Mouse (Mus musculus) lung, postnatal 36 days (tissue): ENCODE data around the gene Rai1.

ENCODE experiments used
- DNase-seq: peaks from one replicate; pipeline ENCODE4 v3.0.0; 2022; ENCODE audit warnings: mixed read lengths

Gene Rai1

DNA sequence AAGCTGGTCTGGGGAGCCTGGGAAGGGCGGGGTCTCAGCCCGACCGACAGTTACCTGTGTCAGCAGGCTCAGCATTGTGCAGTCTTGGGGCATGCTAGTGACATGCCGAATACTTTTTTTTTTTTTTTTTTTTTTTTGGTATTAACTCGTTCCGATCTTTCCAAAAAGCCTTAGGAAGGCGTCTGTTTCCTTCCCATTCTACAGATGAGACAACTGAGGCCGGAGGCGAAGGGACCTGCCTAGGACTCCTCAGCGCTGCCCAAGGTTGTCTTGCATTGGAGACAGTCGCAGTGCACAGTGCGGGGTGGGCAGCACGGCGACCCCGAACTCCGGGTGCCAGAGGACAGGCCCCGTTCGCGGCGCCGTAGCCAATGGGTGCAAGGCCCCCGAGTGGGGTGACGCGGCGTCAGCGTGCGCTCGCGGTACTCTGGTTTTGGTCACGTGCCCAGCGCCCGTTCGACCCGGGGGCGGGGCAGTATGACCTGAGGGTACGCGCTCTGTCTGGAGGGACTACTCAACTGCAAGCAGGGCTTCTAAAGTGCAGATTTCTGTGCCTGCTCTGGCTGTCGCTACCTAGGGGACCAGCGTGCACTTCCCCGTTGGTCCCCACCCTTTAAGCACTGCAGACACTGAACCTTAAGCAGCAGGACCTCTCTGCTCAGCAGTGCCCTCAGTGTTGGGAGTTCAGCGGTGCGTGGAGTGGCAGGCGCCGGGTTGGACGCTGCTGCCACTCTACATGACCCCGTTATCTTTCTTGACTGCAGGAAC is 117.8 kb downstream of the Rai1 start, which contains the start of gene Srebf1:
TSS of gene Srebf1 (minus strand) at position 113 of the 768 bp plus-strand sequence.
- peak; percentile 90 for DNase-seq

DNA sequence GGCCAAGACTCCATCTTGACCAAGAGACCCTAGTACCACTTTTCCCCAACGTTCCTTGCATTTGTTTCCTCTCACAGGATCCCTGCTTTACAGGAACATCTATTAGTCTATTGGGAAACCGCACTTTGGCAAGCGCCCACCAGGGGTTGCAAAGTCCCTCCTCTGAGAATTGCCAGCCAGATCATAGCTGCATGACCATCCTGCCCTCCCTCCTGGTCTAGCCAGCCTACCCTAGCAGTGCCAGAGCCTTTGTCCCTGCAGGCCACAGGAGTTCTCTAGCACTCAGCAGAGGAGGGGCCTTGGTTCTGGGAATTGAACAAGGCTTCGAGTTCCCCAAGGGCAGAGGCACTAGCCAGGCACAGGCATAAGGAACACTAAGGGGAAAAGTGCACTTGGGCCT is 119.9 kb downstream of the Rai1 start:
- no peak for DNase-seq

DNA sequence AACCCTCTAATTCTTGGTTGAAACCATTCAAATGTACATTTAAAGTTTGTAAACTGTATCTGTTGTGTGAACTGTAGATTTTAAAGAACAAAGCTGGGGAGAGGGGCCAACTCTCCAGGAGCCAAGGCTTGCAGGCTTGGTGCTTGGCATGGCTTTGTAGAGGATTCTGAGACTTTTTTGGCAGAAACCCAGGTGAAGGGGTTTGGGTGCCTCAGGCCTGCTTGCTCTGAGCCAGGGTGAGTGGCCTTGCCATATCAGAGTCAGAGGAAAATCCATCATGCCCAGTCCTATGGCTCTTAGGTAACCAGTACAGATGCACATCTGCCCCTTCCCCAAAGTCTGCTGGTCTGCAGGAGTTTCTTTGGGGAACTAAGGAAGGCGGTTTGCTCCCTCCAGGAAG is 121.1 kb downstream of the Rai1 start:
- DNase-seq, result no peak

DNA sequence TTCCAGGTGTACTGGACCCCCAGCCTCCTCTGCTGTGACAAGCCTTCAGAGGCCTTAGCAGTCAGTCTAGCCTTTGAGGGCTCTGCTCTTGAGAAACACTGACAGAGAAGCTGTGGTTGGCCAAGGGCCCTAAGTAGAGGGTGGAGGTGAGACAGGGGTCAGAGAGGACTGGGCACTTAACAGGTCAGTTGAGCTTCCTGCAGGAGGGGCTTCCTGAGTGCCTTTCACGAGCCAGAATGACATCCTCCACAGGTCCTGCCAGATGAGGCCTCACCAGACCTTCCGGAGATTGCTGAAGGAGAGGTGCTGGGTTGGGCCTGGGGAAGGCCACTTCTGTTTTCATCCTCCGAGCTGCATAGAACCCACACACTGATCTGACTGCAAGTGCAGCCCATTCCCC is 123.7 kb downstream of the Rai1 start:
- peak; percentile 61 for DNase-seq

DNA sequence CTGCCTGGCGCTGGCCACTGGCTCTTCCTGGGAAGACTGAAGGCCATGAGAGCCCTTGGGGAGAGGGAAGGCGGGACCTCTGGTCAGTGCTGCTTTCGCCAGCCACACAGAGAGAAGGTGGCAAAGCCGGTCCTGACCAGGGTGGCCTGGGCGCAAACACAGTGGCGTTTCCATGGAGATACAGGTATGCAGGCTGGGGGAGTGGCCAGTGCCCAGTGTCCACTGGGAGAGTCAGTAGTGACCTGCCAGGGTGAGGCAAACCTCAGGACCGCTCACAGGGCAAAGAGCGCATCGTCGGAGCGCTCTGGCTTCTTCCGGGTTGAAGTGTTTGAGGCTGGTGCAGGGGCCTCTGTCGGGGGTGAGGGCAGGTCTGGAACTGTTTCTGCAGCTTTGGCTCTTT is 125.0 kb downstream of the Rai1 start:
- peak; percentile 83 for DNase-seq

DNA sequence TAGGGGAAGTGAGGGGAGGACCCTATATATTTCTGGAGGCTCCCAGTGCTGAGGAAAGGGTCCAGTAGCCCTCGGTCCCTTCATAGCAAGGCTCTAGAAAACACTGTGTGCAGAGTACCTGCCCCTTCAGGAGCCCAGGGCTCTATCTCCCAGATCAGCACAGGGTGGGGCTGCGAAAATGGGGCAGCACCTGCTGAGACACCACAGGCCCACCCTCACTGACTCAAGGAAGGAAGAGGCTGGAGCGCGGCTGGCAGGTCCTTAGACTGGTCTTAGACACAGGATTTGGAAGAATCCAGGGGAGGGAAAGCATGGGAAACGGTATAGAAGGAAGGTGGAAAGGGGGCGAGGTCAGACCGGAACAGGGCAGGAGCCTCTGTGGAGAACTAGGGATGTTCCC is 125.7 kb downstream of the Rai1 start:
- no peak for DNase-seq

DNA sequence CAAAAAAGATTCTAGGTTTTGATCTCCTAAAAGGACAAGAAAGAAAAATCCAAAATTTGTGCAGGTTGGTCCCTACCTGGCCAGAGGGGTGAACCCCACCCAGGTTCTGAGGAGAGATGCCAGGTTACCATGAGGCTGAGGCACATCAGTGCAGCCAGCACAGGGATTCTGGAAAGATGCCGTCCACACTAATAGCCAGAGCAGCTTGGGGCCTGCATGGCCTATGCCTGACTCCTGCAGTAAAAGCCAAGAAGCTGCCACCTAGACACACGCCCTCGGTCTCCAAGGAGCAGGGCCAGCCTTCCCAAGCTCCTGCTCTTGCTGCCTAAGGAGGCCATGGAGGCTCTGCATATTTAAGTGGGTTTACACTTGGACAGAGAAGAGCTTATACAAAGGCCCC is 126.5 kb downstream of the Rai1 start:
- DNase-seq, result no peak

DNA sequence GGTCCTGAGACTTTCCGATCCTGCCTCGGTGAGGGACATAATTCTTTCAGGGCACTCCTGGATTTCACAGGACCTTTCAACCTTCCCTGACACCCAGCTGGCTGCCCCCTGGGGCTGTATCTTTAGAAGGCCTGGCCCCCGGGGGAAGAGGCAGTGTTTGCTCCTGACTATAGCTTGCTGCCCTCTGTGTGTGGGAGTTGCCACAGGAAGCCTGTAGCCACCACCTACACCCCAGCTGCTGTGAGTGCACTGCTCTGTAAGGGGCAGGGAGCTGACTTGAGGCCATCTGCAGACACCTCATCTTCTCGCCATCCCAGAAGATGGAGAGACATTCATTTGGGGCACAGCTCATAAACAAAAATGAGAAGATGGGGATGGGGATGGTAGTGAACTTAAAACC is 127.1 kb downstream of the Rai1 start:
- no peak for DNase-seq

DNA sequence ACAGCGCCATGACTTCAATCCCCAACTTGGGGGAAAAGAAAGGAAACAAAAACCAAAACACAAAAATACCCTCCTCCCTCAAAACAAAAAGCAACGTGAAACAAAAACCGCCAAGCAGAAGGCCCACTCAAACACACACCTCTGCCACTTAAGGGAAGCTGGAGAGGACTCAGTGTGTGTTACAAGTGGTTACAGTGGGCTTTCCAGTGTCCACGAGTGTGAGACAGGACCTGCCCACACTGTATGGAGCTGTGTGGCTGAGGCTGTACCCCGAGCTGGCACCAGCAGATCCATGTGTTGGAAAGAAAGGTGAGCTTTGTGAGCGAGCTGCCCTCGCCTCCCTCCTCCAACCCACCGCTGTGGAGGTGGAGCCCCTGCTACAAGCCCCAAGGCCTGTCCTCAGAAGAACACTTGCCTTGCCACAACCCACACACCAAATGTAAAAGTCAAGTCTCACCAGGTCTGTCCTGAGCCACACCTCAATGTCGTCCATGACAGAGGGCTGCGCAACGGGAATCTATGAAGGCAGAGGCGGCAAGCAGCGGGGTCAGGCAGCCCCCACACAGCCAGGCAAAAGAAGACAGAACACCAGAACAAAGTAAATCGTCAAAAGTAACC is 127.7 kb downstream of the Rai1 start:
- peak; percentile 49 for DNase-seq

DNA sequence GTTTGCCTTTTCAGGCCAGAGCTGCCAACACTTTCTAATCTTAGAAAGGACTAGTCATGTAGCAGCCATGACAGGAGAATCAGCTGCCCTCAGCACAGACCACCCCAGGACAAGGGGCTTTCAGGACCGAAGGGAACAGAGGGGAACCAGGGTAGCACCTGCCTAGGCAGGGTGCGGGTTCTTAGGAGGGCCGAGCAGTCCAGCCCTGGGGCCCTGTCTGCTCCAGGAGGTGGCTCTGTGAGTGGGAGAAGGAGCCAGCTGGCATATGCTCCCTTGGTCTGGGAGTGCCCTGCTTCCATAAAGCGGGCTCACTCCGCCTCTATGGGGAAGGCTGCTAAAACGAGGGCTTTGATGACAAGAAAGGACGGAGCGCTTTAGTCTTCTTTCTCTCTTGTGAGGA is 128.4 kb downstream of the Rai1 start:
- DNase-seq, result no peak

DNA sequence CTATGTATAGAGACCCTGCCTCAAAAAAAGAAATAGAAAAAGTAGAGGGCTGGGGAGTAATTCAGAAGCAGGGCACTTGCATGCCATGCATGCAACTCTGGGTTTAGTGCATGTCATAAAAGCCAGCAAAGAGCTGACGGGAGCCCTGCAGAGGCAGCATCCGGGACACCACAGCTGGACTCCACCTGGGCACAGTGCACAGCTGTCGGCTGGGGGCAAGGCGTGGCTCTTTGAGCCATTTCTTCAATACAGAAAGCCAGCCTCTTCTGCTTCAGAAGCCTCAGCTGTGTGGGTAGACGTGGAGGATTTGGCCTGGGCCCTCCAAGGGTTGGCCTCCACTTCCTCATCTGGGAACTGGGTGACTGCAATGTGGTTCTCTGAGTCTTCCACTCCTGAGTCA is 130.5 kb downstream of the Rai1 start:
- DNase-seq, result no peak

DNA sequence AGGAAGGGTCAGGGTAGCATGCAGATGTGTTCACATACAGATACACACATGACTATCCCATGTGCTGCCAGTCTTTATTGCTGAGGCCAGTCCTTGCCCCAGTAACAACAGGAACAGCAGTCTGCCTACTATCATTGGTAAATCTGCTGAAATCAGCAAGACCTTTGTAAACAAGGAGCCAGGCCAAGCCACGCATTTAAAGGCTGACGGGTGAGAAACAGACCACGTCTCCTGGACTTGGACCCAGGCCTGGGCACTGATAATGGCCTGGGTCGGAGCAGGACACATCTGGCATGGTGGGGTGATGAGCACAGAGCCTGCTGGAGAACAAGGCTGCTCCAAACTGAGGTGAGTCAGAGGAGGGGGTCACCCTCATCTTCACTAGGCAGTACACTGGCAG is 135.7 kb downstream of the Rai1 start:
- DNase-seq, result no peak

DNA sequence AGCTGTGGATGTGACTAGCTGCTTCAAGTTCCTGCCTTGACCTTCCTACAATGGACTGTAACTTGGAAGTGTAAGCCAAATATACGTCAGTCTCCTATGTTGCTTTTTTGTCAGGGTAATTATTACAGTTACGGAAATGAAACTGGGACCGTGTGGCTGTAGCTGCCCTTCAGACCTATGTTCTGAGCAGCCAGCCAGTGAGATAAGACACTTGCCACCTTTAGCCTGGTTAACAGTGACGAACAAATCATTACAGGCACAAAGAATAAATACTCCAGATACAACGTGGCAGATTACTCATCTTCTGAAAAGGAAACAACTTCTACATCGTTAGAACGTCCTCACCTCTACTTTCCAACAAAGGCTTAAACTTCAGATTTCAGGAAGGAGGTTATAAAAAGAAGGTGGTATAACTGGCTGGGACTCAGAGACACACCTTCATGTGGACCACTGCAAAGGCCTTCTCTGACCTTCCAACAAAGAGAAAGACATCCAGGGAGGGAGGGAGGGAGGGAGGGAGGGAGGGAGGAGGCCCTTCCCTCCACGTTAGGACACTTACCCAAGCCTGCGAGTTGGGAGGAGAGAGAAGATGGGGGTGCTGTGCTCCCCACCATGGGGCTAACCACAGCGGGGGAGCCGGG is 139.8 kb downstream of the Rai1 start:
- no peak for DNase-seq

DNA sequence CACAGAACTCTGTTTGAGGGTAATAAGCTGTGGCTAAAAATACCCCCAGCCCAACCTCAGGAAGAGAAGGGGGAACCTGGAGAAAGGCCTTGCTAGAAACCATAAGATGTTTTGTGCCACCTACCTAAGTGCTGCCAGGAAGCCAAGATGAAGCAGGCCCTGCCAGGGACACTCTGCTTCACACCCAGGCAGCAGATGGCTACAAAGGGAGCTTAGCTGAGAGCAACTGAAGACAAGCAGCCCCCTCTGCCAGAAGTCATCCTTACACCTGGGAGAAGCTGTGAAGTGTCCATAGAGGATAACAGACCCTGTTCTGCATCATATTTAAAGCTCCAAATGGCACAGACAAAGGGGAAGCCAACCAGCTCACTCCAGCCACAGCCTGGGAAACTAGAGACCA is 141.3 kb downstream of the Rai1 start:
- no peak for DNase-seq

DNA sequence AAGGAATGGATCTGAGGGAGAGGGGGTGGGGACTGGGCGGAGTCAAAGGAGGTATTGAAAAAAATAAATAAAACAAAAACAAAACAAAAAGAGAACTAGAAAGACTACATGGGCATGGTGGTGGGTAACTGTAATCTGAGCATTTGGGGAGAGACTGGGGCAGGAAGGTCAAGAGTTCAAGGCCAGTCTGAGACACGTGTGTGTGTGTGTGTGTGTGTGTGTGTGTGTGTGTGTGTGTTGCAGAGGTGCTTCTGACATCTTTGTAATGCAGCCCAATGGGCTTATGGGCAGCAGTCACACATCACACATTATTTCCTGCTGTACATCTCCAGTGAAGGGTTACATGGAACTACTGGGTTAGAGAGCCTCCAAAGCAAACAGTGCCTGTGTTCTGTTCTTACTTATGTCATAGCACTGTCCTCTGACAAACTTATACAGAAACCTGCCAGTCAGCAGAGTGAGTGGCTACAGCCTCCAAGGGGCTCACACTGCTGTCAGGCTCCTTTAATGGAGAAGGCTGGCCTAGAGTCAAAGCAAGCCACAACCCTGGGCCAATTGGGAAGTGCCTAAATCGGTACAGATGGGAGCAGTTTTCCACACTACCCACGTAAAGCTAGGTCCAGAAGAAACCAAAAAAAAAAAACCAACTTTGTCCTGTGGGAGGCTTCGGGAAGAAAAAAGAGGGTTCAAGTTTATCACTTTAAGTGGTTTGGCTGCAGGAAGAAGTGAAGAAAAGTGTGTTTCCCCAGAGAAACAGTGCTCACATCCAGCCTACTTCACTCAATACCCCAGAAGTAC is 143.1 kb downstream of the Rai1 start:
- peak; percentile 42 for DNase-seq
